ENCODE assay signal across 8 mouse cellular contexts in the genomic region with DNA sequence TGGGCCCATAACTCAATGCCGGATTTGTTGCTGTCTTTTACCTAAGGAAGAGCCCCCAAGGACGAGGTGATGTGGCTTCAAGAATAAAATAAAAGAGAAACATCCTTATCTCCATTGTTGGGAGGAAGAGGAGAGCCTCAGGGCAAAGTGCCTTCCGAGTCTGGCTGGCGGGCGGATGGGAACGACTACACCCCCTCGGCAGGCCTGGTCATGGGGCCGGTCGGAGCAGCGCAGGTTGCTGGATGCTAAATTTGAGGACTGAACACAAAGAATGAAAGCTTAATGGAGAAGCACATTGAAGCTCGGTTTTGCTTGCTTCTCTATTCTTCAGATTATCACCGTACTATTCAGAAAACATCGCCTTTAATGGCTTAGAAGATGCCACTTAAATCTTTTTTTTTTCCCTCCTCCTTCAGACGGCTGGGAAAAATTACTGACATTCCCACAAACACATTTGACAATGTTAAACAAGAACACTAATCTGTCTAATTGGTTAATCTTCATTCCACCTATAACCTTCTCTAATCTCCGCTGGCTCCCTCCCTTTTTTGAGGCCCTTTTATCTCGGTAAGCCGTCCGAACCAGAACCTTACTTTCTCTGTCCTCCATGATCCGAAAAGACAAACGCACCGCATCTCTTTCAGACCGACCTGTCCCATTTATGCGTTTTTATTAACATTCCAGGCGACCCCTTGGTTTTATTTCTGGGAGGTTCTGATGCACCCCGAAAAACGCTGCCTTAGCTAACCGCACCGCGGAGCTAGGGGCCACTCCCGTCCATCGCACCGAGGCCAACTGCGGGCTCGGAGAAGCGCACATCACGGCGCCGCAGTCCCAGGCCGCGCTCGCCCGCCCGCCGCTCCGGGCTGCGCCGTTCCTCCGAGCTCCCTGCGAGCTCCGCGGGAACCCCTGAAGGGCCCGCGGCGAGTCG. TPM values are rescaled to one million over a fixed set of nuclear protein-coding genes. Genes with fewer than 3 reads are reported as not detected.
A peak's percentile ranks its signal among the peaks of the same experiment; 100 is the strongest.
DNase-seq lines count a peak whose midpoint lies in the region; ATAC-seq lines count a peak whose summit lies in the region.

No protein-coding gene starts in this region.

- peak; percentile 13 for DNase-seq in right cerebral cortex, postnatal 14 days
- DNase-seq in right cerebral cortex, postnatal 36 days (ENCODE audit: low spot score in 2 of 2) = no peak
- DNase-seq in adrenal gland, postnatal 10 days = peak; percentile 35
- peak; percentile 48 for DNase-seq in hindbrain, embryonic 10.5 days (ENCODE audit: low spot score)
- peak; percentile 13 for DNase-seq in liver, embryonic 13.5 days
- peak; percentile 56 for DNase-seq in neural tube, embryonic 11.5 days (ENCODE audit: low spot score)
- DNase-seq in thymus, postnatal 25 days = no peak

- peak; percentile 83 for ATAC-seq in embryonic facial prominence, embryonic 12.5 days (ENCODE audit: insufficient number of reproducible peaks, insufficient read depth, low FRiP score, low TSS enrichment)
- peak; percentile 69 for ATAC-seq in liver, embryonic 13.5 days (ENCODE audit: low read depth)
- ATAC-seq in neural tube, embryonic 11.5 days (ENCODE audit: insufficient read depth, low FRiP score, low TSS enrichment) = peak; percentile 84

- peak overlapping the region; percentile 78 for H3K9ac ChIP-seq in embryonic facial prominence, embryonic 12.5 days
- H3K9ac ChIP-seq in liver, embryonic 13.5 days = peak overlapping the region; percentile 92
- peak overlapping the region; percentile 96 for H3K9ac ChIP-seq in neural tube, embryonic 11.5 days (ENCODE audit: low read length)

- H3K36me3 ChIP-seq in embryonic facial prominence, embryonic 12.5 days = 0 out of 2 replicates have a peak, but pooled peaks cover 7% of the 10 kb centered on the region
- H3K36me3 ChIP-seq in hindbrain, embryonic 10.5 days = peaks cover 36% of the 10 kb centered on the region
- H3K36me3 ChIP-seq in liver, embryonic 13.5 days = peaks cover 6% of the 10 kb centered on the region
- no peaks in the 10 kb centered on the region for H3K36me3 ChIP-seq in neural tube, embryonic 11.5 days (ENCODE audit: control insufficient read depth, insufficient read depth, low read length)

- peak overlapping the region; percentile 78 for H3K4me3 ChIP-seq in embryonic facial prominence, embryonic 12.5 days
- H3K4me3 ChIP-seq in hindbrain, embryonic 10.5 days = peak overlapping the region; percentile 85
- H3K4me3 ChIP-seq in liver, embryonic 13.5 days (replicated peaks) = peak overlapping the region; percentile 84
- peak overlapping the region; percentile 81 for H3K4me3 ChIP-seq in neural tube, embryonic 11.5 days (ENCODE audit: low read depth, low read length)

- WGBS in embryonic facial prominence, embryonic 12.5 days = 2% methylated on average over 55 of the region's 55 CpGs
- 2% methylated on average over 55 of the region's 55 CpGs for WGBS in hindbrain, embryonic 10.5 days
- 4% methylated on average over 55 of the region's 55 CpGs for WGBS in liver, embryonic 13.5 days (ENCODE audit: insufficient replicate concordance)
- WGBS in neural tube, embryonic 11.5 days = 2% methylated on average over 55 of the region's 55 CpGs

- H3K27ac ChIP-seq in embryonic facial prominence, embryonic 12.5 days = peak overlapping the region; percentile 90
- peak overlapping the region; percentile 97 for H3K27ac ChIP-seq in hindbrain, embryonic 10.5 days
- H3K27ac ChIP-seq in liver, embryonic 13.5 days = peak overlapping the region; percentile 88
- peak overlapping the region; percentile 96 for H3K27ac ChIP-seq in neural tube, embryonic 11.5 days (ENCODE audit: low read depth, low read length)

- H3K4me1 ChIP-seq in embryonic facial prominence, embryonic 12.5 days = peaks cover 11% of the 10 kb centered on the region
- H3K4me1 ChIP-seq in hindbrain, embryonic 10.5 days (replicated peaks) = peaks cover 19% of the 10 kb centered on the region
- H3K4me1 ChIP-seq in liver, embryonic 13.5 days (replicated peaks) = peaks cover 47% of the 10 kb centered on the region
- 0 out of 2 replicates have a peak, but pooled peaks cover 5% of the 10 kb centered on the region for H3K4me1 ChIP-seq in neural tube, embryonic 11.5 days (ENCODE audit: control insufficient read depth, insufficient read depth, low read length)

- peak overlapping the region; percentile 58 for H3K4me2 ChIP-seq in embryonic facial prominence, embryonic 12.5 days (replicated peaks)
- peak overlapping the region; percentile 90 for H3K4me2 ChIP-seq in liver, embryonic 13.5 days
- H3K4me2 ChIP-seq in neural tube, embryonic 11.5 days (ENCODE audit: low read depth) = peak overlapping the region; percentile 64

- no peaks in the 10 kb centered on the region for H3K9me3 ChIP-seq in embryonic facial prominence, embryonic 12.5 days
- peaks cover 7% of the 10 kb centered on the region; the same call in 1 of the 2 replicates for H3K9me3 ChIP-seq in hindbrain, embryonic 10.5 days
- no peaks in the 10 kb centered on the region for H3K9me3 ChIP-seq in liver, embryonic 13.5 days (replicated peaks)
- no peaks in the 10 kb centered on the region for H3K9me3 ChIP-seq in neural tube, embryonic 11.5 days (ENCODE audit: control insufficient read depth, low read length)

- H3K27me3 ChIP-seq in embryonic facial prominence, embryonic 12.5 days = no peaks in the 10 kb centered on the region
- H3K27me3 ChIP-seq in hindbrain, embryonic 10.5 days (ENCODE audit: insufficient read depth, poor library complexity, severe bottlenecking) = no peaks in the 10 kb centered on the region
- H3K27me3 ChIP-seq in liver, embryonic 13.5 days = peaks cover 18% of the 10 kb centered on the region
- no peaks in the 10 kb centered on the region for H3K27me3 ChIP-seq in neural tube, embryonic 11.5 days (ENCODE audit: control insufficient read depth, insufficient read depth, low read length)

RNA-seq across cellular contexts. Expression of gene Ube2j1, which starts 0.7 kb away (rescaled TPM):
- total RNA-seq in adrenal gland, postnatal 10 days (2021) = 10 to 100 TPM; 64.9 to 77.5 TPM
- polyA plus RNA-seq in embryonic facial prominence, embryonic 12.5 days (2016; fragmentation: Nextera tagmentation; extraction: Ambion mirVana) = 36.2 and 39.7 TPM in 2 replicates
- 47.4 and 49.0 TPM in 2 replicates for polyA plus RNA-seq in hindbrain, embryonic 10.5 days (2016; fragmentation: Nextera tagmentation; extraction: Ambion mirVana)
- 32.7 and 43.2 TPM in 2 replicates for polyA plus RNA-seq in liver, embryonic 13.5 days (2015; fragmentation: Nextera tagmentation; extraction: Ambion mirVana)
- polyA plus RNA-seq in neural tube, embryonic 11.5 days (2014; fragmentation: Nextera tagmentation; extraction: Ambion mirVana) = 62.8 and 64.2 TPM in 2 replicates

RNA-seq across cellular contexts. Expression of gene Gabrr2, which starts 32.3 kb away (rescaled TPM):
- total RNA-seq in adrenal gland, postnatal 10 days (2021) = under 1 TPM; 0.39 to 0.45 TPM
- polyA plus RNA-seq in embryonic facial prominence, embryonic 12.5 days (2016; fragmentation: Nextera tagmentation; extraction: Ambion mirVana) = 0.29 and 0.38 TPM in 2 replicates
- 0.50 TPM in 1 of 2 replicates, not detected in the other for polyA plus RNA-seq in hindbrain, embryonic 10.5 days (2016; fragmentation: Nextera tagmentation; extraction: Ambion mirVana)
- polyA plus RNA-seq in liver, embryonic 13.5 days (2015; fragmentation: Nextera tagmentation; extraction: Ambion mirVana) = not detected in 2 replicates
- 0.77 TPM in 1 of 2 replicates, not detected in the other for polyA plus RNA-seq in neural tube, embryonic 11.5 days (2014; fragmentation: Nextera tagmentation; extraction: Ambion mirVana)

RNA-seq across cellular contexts. Expression of gene Rragd, which starts 47.7 kb away (rescaled TPM):
- 10 to 100 TPM in 1 of 2 experiments, 1 to 10 TPM in 1; 7.4 to 11.0 TPM for total RNA-seq in adrenal gland, postnatal 10 days (2021)
- polyA plus RNA-seq in embryonic facial prominence, embryonic 12.5 days (2016; fragmentation: Nextera tagmentation; extraction: Ambion mirVana) = 16.1 and 19.6 TPM in 2 replicates
- 24.8 and 28.0 TPM in 2 replicates for polyA plus RNA-seq in hindbrain, embryonic 10.5 days (2016; fragmentation: Nextera tagmentation; extraction: Ambion mirVana)
- 3.6 and 5.6 TPM in 2 replicates for polyA plus RNA-seq in liver, embryonic 13.5 days (2015; fragmentation: Nextera tagmentation; extraction: Ambion mirVana)
- 40.5 and 42.3 TPM in 2 replicates for polyA plus RNA-seq in neural tube, embryonic 11.5 days (2014; fragmentation: Nextera tagmentation; extraction: Ambion mirVana)

Comparison
In these comparisons a context has a peak if more than half of its experiments do, and no peak if none do; other contexts are left out.
1. DNase-seq: peak in right cerebral cortex, postnatal 14 days (single experiment), adrenal gland, postnatal 10 days (single experiment), hindbrain, embryonic 10.5 days (single experiment), liver, embryonic 13.5 days (single experiment) and neural tube, embryonic 11.5 days (single experiment); none in right cerebral cortex, postnatal 36 days (0 of 2) and thymus, postnatal 25 days (single experiment).
2. Peak in every context shown above with its lines, with median percentiles within 50 percentile points of each other: ATAC-seq, H3K27ac ChIP-seq, H3K4me2 ChIP-seq, H3K4me3 ChIP-seq and H3K9ac ChIP-seq.